Mouse (Mus musculus) bone marrow, adult 2 months (tissue): ENCODE results near the gene Mfsd14a. TPM values are rescaled to one million over a fixed set of nuclear protein-coding genes. Genes with fewer than 3 reads are reported as not detected.
"Not testable (repeated sequence)": the region's sequence is repeated elsewhere in the genome, so short reads cannot be mapped to it uniquely, and the experiment has no call there.

Experiments
- H3K27ac ChIP-seq: fragments of 200-500 bp; 2 replicates; pipeline ENCODE4 v1.5.1; 2012; ENCODE audit warnings: low read depth, mild to moderate bottlenecking, control low read depth, inconsistent platforms, low read length; ENCODE audit not compliant: control insufficient read depth, poor library complexity, insufficient read depth
- H3K4me1 ChIP-seq: fragments of 200-500 bp; 2 replicates; pipeline ENCODE4 v1.6.1; 2011; ENCODE audit warnings: low read length; ENCODE audit not compliant: control insufficient read depth, insufficient read depth
- H3K4me3 ChIP-seq: fragments of 200-500 bp; replicated peaks from 2 replicates; pipeline ENCODE3; 2011; ENCODE audit warnings: mild to moderate bottlenecking, low read depth, low read length, control low read depth; ENCODE audit not compliant: control insufficient read depth
- CTCF ChIP-seq: fragments of 200-500 bp; IDR thresholded peaks from 2 replicates; pipeline ENCODE4 v1.5.1; 2011; ENCODE audit warnings: low read length, control low read depth; ENCODE audit not compliant: control insufficient read depth, insufficient read depth
- POLR2A ChIP-seq: fragments of 200-500 bp; IDR thresholded peaks from 2 replicates; pipeline ENCODE4 v1.6.1; 2011; ENCODE audit warnings: low read depth, mild to moderate bottlenecking, control low read depth, low read length, borderline replicate concordance; ENCODE audit not compliant: control insufficient read depth
- WGBS: fragments of 180-500 bp; shearing (Covaris S2); methylation state at CpG from one replicate; pipeline ENCODE4 v1.1.7; 2018; 5-methylcytosine and 5-hydroxymethylcytosine counted together
- polyA plus RNA-seq: library from polyadenylated mRNA; stranded (reverse); fragments of >200 nt; gene quantifications from 2 replicates; pipeline ENCODE4 v1.2.4, GENCODE M21; 2011; ENCODE audit warnings: low replicate concordance; ENCODE audit not compliant: missing spikeins, insufficient read depth, insufficient read length

The Mfsd14a gene
- polyA plus RNA-seq, 1 experiment: 13.2 TPM

GRCm38 (mm10) chr3:116695666-116695985 is 33.1 kb upstream of the Mfsd14a start:
- WGBS: 63% methylated on average over 2 of the region's 2 CpGs
- Histone ChIP-seq H3K4me3 (no peak overlapping the region), H3K4me1 (no peaks in the 10 kb centered on the region; the same call in none of the 2 replicates), H3K27ac (no peak overlapping the region)
- TF ChIP-seq POLR2A: no peak
- no peak for TF ChIP-seq CTCF

GRCm38 (mm10) chr3:116694955-116695665 is 32.6 kb upstream of the Mfsd14a start:
- 73% methylated on average over 8 of the region's 8 CpGs for WGBS
- TF ChIP-seq CTCF: no peak
- no peak for TF ChIP-seq POLR2A
- peak overlapping the region; percentile 29; the same call in 1 of the 2 replicates for H3K27ac ChIP-seq
- H3K4me3 ChIP-seq: no peak overlapping the region
- H3K4me1 ChIP-seq: no peaks in the 10 kb centered on the region; the same call in none of the 2 replicates

- TF ChIP-seq CTCF: no peak
- TF ChIP-seq POLR2A: no peak
- Histone ChIP-seq H3K4me1 (no peaks in the 10 kb centered on the region; the same call in none of the 2 replicates), H3K4me3 (no peak overlapping the region), H3K27ac (no peak overlapping the region)
- WGBS: 67% methylated on average over 3 of the region's 3 CpGs
These were observed 31.8 kb upstream of the Mfsd14a start for GRCm38 (mm10) chr3:116694312-116694711.

- Histone ChIP-seq H3K4me3 (no peak within 1 kb of the TSS), H3K27ac (no peak within 1 kb of the TSS), H3K4me1 (no peaks in the 10 kb centered on the region)
- TF ChIP-seq CTCF (no peak), POLR2A (no peak)
- WGBS: 86% methylated on average over 1 of the region's 1 CpGs
These were observed 18.7 kb upstream of the Mfsd14a start, which contains the start of gene Gm43191 for GRCm38 (mm10) chr3:116681160-116681559. Gene Gm43191 (minus strand): TSS chr3:116681260.

- 90% methylated on average over 9 of the region's 9 CpGs for WGBS
- H3K4me3 ChIP-seq, H3K27ac ChIP-seq, H3K4me1 ChIP-seq: not testable (repeated sequence)
These were observed 1.8 kb upstream of the Mfsd14a start for GRCm38 (mm10) chr3:116664281-116664680.

- WGBS: under 1% methylated on average over 68 of the region's 68 CpGs
- Histone ChIP-seq H3K4me1 (peaks cover 3% of the 10 kb centered on the region), H3K4me3 (peak overlapping the region; percentile 74), H3K27ac (peak overlapping the region; percentile 97)
- TF ChIP-seq POLR2A: no peak
These were observed 535 bp downstream of the Mfsd14a start for GRCm38 (mm10) chr3:116661870-116662414.

- peak overlapping the region; percentile 97 for H3K27ac ChIP-seq
- no peak for TF ChIP-seq CTCF
- TF ChIP-seq POLR2A: no peak
- H3K4me1 ChIP-seq: peaks cover 4% of the 10 kb centered on the region
- peak overlapping the region; percentile 74 for H3K4me3 ChIP-seq
- WGBS: 5% methylated on average over 16 of the region's 16 CpGs
These were observed 1.1 kb downstream of the Mfsd14a start for GRCm38 (mm10) chr3:116661288-116661869.

GRCm38 (mm10) chr3:116659856-116660430 is 2.5 kb downstream of the Mfsd14a start:
- TF ChIP-seq CTCF (no peak), POLR2A (no peak)
- 86% methylated on average over 13 of the region's 13 CpGs for WGBS
- Histone ChIP-seq H3K4me1 (peaks cover 4% of the 10 kb centered on the region), H3K27ac (no peak overlapping the region), H3K4me3 (no peak overlapping the region)
